Mouse (Mus musculus): ENCODE measurements around the gene Nkx6-2.

GRCm38 (mm10) chr7:139615767-139616766 lies 33.5 kb upstream of the Nkx6-2 start:
- TF ChIP-seq GATA1 (IDR thresholded peaks at IDR 0.05; ENCODE audit: borderline replicate concordance, low read length) (no peak), FLI1 (IDR thresholded peaks at IDR 0.05; ENCODE audit: low read length) (no peak)

Data from megakaryocyte, embryonic 14.5 days (primary cell).